Mouse (Mus musculus) brain, embryonic 14.5 days (tissue): ENCODE measurements around the gene Fbxo22.

Experiments
- CTCF ChIP-seq: fragments of 200-500 bp; IDR thresholded peaks from 2 replicates; pipeline ENCODE4 v1.5.1; 2012; ENCODE audit warnings: inconsistent platforms, mild to moderate bottlenecking, moderate library complexity, borderline replicate concordance; ENCODE audit not compliant: insufficient read depth, insufficient read length; ENCODE audit errors: extremely low read depth
- POLR2A ChIP-seq: fragments of 200-500 bp; IDR thresholded peaks from 2 replicates; pipeline ENCODE4 v1.6.1; 2012; ENCODE audit warnings: mild to moderate bottlenecking, inconsistent platforms, borderline replicate concordance; ENCODE audit not compliant: poor library complexity, insufficient read depth, insufficient read length, severe bottlenecking; ENCODE audit errors: extremely low read depth

- no peak for TF ChIP-seq CTCF
- TF ChIP-seq POLR2A = no peak
Measured at GRCm38 (mm10) chr9:55246918-55247317, 38.2 kb downstream of the Fbxo22 start.
